Mouse (Mus musculus): ENCODE measurements around the gene Nprl3.

DNA sequence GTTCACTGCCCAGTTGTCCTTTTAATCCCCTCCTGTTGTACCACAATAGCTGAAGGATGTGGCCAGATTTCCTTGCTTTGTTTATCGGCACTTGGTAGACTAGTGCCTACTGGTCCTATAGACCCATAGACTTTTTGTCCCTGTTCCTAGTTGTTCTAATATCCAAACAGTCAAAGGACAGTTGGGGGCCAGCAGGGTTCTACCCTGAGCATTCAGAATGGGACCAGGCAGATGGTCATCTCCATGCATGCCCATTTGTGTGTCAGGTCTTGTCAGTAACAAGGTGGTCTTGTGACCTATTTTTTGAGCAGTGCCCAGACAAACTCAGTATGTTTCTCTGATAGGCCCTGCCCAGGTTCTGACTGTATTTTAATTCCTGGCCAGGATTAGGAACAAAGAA is 40.5 kb downstream of the Nprl3 start:
- TF ChIP-seq GATA1 (IDR thresholded peaks at IDR 0.05; ENCODE audit: borderline replicate concordance, low read length) = no peak
- TF ChIP-seq FLI1 (IDR thresholded peaks at IDR 0.05; ENCODE audit: low read length) = no peak
